Mouse (Mus musculus) kidney, embryonic 16.5 days (tissue): ENCODE results near the gene Iqschfp. TPM values are rescaled to one million over a fixed set of nuclear protein-coding genes. Genes with fewer than 3 reads are reported as not detected.
A peak's percentile ranks its signal among the peaks of the same experiment; 100 is the strongest.
"Not testable (repeated sequence)": the region's sequence is repeated elsewhere in the genome, so short reads cannot be mapped to it uniquely, and the experiment has no call there.

Experiments used
- ATAC-seq: fragments of 200-750 bp; cut with Nextera tagmentation; 2 replicates; pipeline ENCODE4 v1.8.0; 2017; ENCODE audit warnings: moderate TSS enrichment; ENCODE audit not compliant: low FRiP score, low TSS enrichment
- H3K27ac ChIP-seq: fragments of 300-500 bp; sonication (generic); 2 replicates; pipeline ENCODE4 v1.5.1; 2014; ENCODE audit warnings: low read length
- H3K27me3 ChIP-seq: fragments of 300-500 bp; sonication (generic); 2 replicates; pipeline ENCODE4 v1.6.1; 2014; ENCODE audit warnings: low read length, control low read depth, mixed read lengths; ENCODE audit not compliant: insufficient read depth
- H3K36me3 ChIP-seq: fragments of 300-500 bp; sonication (generic); 2 replicates; pipeline ENCODE4 v1.6.1; 2014; ENCODE audit warnings: low read length, control low read depth, mixed read lengths; ENCODE audit not compliant: insufficient read depth
- H3K4me1 ChIP-seq: fragments of 300-500 bp; sonication (generic); 2 replicates; pipeline ENCODE4 v1.6.1; 2014; ENCODE audit warnings: low read length, control low read depth, mixed read lengths; ENCODE audit not compliant: insufficient read depth
- H3K4me2 ChIP-seq: fragments of 300-500 bp; sonication (generic); replicated peaks from 2 replicates; pipeline ENCODE4 v1.6.1; 2014; ENCODE audit warnings: low read depth, low read length
- H3K4me3 ChIP-seq: fragments of 300-500 bp; sonication (generic); 2 replicates; pipeline ENCODE4 v1.5.1; 2014; ENCODE audit warnings: mild to moderate bottlenecking, low read length
- H3K9ac ChIP-seq: fragments of 300-500 bp; sonication (generic); replicated peaks from 2 replicates; pipeline ENCODE4 v1.6.1; 2014; ENCODE audit warnings: low read length
- H3K9me3 ChIP-seq: fragments of 300-500 bp; sonication (generic); 2 replicates; pipeline ENCODE4 v1.6.1; 2016; ENCODE audit warnings: low read length, control low read depth
- WGBS: fragments of 180-500 bp; shearing (Covaris S2); extraction: QIAGEN DNeasy Blood & Tissue Kit; methylation state at CpG from one replicate; pipeline ENCODE4 v1.1.7; 2014; 5-methylcytosine and 5-hydroxymethylcytosine counted together
- polyA plus RNA-seq: library from polyadenylated mRNA; unstranded; fragments of >200 nt; fragmentation: Nextera tagmentation; extraction: Ambion mirVana; gene quantifications from 2 replicates; pipeline ENCODE4 v1.2.1, GENCODE M21; 2015

The Iqschfp gene
- polyA plus RNA-seq, 1 experiment from 2014 or later, result not detected

GRCm38 (mm10) chr3:68056373-68057275, 164.6 kb downstream of the Iqschfp start:
- 0 out of 2 replicates have a peak, but pooled peaks have one; percentile 35 for ATAC-seq
- no peaks in the 10 kb centered on the region for H3K9me3 ChIP-seq
- H3K4me2 ChIP-seq, result peak overlapping the region; percentile 43
- H3K4me1 ChIP-seq, result 0 out of 2 replicates have a peak, but pooled peaks cover 3% of the 10 kb centered on the region
- WGBS, result 49% methylated on average over 23 of the region's 23 CpGs
- H3K27me3 ChIP-seq, result peaks cover 6% of the 10 kb centered on the region
- 0 out of 2 replicates have a peak overlapping the region, but pooled peaks have one; percentile 32 for H3K9ac ChIP-seq
- H3K4me3 ChIP-seq, result peak overlapping the region; percentile 37
- H3K27ac ChIP-seq, result no peak overlapping the region
- no peaks in the 10 kb centered on the region for H3K36me3 ChIP-seq

- ATAC-seq, result no peak
- H3K9me3 ChIP-seq, result no peaks in the 10 kb centered on the region
- H3K4me2 ChIP-seq, result no peak overlapping the region
- 0 out of 2 replicates have a peak, but pooled peaks cover 3% of the 10 kb centered on the region for H3K4me1 ChIP-seq
- H3K27ac ChIP-seq, result no peak overlapping the region
- WGBS, result 52% methylated on average over 2 of the region's 2 CpGs
- no peak overlapping the region for H3K9ac ChIP-seq
- no peaks in the 10 kb centered on the region for H3K36me3 ChIP-seq
- peaks cover 6% of the 10 kb centered on the region for H3K27me3 ChIP-seq
- no peak overlapping the region for H3K4me3 ChIP-seq
Measured at GRCm38 (mm10) chr3:68059162-68059800, 167.2 kb downstream of the Iqschfp start.

DNA sequence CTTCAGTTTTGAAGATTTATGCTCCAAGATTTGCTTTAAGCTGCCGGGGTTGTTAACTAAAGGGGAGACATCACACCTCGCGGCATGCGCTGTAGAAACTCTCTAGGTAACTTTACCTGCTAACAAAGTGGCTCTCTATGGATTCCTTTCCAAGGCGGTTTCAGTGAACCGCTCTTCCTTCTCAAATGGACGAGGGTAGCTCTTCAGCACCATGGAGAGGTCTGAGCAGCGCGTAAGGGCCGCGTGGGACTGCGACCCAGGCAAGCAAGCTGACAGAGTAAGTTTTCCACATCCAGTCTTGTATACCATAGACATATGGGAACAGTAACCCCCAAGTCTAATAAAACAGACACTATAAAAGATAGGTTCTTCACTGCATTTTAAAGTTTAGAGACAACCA, 172.7 kb downstream of the Iqschfp start, which contains the start of gene Schip1:
TSS of gene Schip1 (plus strand) at position 72 of the 400 bp plus-strand sequence.
- Histone ChIP-seq H3K4me2 (no peak within 1 kb of the TSS), H3K4me3 (no peak within 1 kb of the TSS), H3K9me3 (no peaks in the 10 kb centered on the region), H3K9ac (no peak within 1 kb of the TSS), H3K27ac (no peak within 1 kb of the TSS), H3K27me3 (no peaks in the 10 kb centered on the region), H3K4me1 (no peaks in the 10 kb centered on the region), H3K36me3 (no peaks in the 10 kb centered on the region)
- no peak for ATAC-seq
- 37% methylated on average over 12 of the region's 12 CpGs for WGBS

- Histone ChIP-seq H3K27me3 (no peaks in the 10 kb centered on the region), H3K4me3 (no peak overlapping the region), H3K4me2 (no peak overlapping the region), H3K27ac (no peak overlapping the region), H3K4me1 (no peaks in the 10 kb centered on the region), H3K36me3 (no peaks in the 10 kb centered on the region), H3K9ac (no peak overlapping the region), H3K9me3 (no peaks in the 10 kb centered on the region)
- WGBS, result 70% methylated on average over 9 of the region's 9 CpGs
- no peak for ATAC-seq
Measured at GRCm38 (mm10) chr3:68071395-68072386, 179.7 kb downstream of the Iqschfp start.

DNA sequence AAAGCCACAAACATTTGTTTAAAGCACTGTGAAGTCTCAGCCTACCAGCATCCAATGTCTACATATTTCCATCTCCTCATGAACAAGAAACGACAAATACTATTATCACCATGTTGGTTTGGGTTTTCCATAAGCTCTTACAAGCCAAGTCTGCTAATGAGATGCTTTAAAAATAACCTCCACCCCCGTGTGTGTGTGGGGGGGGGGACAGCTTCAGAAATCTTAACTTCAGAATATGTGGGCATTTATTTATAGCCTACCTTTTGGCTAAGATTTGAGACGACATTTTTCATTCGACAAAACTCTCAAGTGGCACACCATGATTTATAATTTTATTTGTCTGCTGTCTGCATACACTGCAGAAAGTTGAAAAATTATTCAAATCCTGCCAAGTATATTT, 185.4 kb downstream of the Iqschfp start:
- 61% methylated on average over 4 of the region's 4 CpGs for WGBS
- H3K4me3 ChIP-seq, result no peak overlapping the region
- H3K27me3 ChIP-seq, result no peaks in the 10 kb centered on the region
- H3K9ac ChIP-seq, result no peak overlapping the region
- H3K4me2 ChIP-seq, result no peak overlapping the region
- H3K9me3 ChIP-seq, result no peaks in the 10 kb centered on the region
- H3K36me3 ChIP-seq, result no peaks in the 10 kb centered on the region
- ATAC-seq, result no peak
- no peak overlapping the region for H3K27ac ChIP-seq
- no peaks in the 10 kb centered on the region for H3K4me1 ChIP-seq

GRCm38 (mm10) chr3:68085024-68085423, 193.0 kb downstream of the Iqschfp start:
- ATAC-seq, result no peak
- H3K36me3 ChIP-seq, result no peaks in the 10 kb centered on the region
- no peak overlapping the region for H3K4me3 ChIP-seq
- no peaks in the 10 kb centered on the region for H3K4me1 ChIP-seq
- no peak overlapping the region for H3K9ac ChIP-seq
- H3K9me3 ChIP-seq, result no peaks in the 10 kb centered on the region
- WGBS, result 96% methylated on average over 2 of the region's 2 CpGs
- no peak overlapping the region for H3K4me2 ChIP-seq
- no peak overlapping the region for H3K27ac ChIP-seq
- H3K27me3 ChIP-seq, result no peaks in the 10 kb centered on the region

DNA sequence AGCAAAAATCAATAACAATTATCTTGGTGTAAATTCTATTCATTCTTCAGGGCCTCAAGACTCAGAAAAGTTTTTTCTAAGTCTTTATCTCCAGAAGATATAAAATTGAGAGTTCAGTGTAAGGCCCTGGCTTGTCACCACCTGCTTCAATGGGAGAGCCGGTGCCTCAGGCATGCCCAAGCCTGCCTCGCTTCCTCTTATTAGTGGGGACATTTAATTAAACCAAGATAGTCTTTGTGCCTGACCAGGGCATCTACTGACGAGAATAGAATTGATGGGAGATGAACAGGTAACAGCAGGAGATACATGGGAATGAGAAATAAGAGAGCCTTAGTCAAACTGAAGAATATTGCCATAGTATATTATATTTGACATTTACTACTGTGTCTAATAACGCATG, 200.1 kb downstream of the Iqschfp start:
- Histone ChIP-seq H3K9ac (no peak overlapping the region), H3K36me3 (no peaks in the 10 kb centered on the region), H3K4me1 (no peaks in the 10 kb centered on the region), H3K4me2 (no peak overlapping the region), H3K27me3 (no peaks in the 10 kb centered on the region), H3K27ac (no peak overlapping the region), H3K4me3 (no peak overlapping the region), H3K9me3 (no peaks in the 10 kb centered on the region)
- WGBS, result 72% methylated on average over 4 of the region's 4 CpGs
- ATAC-seq, result no peak

GRCm38 (mm10) chr3:68096724-68097431, 204.8 kb downstream of the Iqschfp start:
- Histone ChIP-seq H3K27me3 (no peaks in the 10 kb centered on the region), H3K9me3 (no peaks in the 10 kb centered on the region), H3K36me3 (no peaks in the 10 kb centered on the region), H3K27ac (no peak overlapping the region), H3K9ac (no peak overlapping the region), H3K4me1 (no peaks in the 10 kb centered on the region), H3K4me2 (no peak overlapping the region), H3K4me3 (no peak overlapping the region)
- WGBS, result 32% methylated on average over 4 of the region's 4 CpGs
- ATAC-seq, result no peak

DNA sequence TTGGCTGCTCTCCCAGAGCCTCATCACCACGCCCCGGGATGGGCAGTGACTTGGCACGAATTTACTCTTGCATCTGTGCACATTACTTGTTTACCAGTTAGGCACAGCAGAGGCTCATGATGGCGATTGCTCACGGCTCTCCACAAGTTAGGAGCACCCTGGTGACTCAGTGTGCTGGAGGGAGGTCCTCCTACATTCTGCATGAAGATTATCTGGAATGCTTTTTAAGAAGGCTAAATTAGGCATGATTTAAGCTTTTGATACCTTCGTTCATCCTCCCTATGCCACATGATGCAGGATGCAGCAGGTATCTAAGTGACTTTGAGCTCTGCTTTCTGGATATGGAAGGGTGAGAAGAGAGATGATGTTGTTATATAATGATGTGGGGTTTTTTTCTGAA, 207.5 kb downstream of the Iqschfp start:
- H3K27me3 ChIP-seq, H3K9me3 ChIP-seq, ATAC-seq, H3K4me3 ChIP-seq, H3K9ac ChIP-seq, H3K36me3 ChIP-seq, H3K27ac ChIP-seq, H3K4me2 ChIP-seq, H3K4me1 ChIP-seq: not testable (repeated sequence)
- WGBS, result 91% methylated on average over 6 of the region's 6 CpGs
